Mouse (Mus musculus) thymus, postnatal 14 days (tissue): ENCODE measurements around the gene 2310011J03Rik.

Experiments used
- DNase-seq: peaks from one replicate; pipeline ENCODE4 v3.0.0; 2021

2310011J03Rik gene

GRCm38 (mm10) chr10:80314494-80315001 lies 5.8 kb downstream of the 2310011J03Rik start:
- no peak for DNase-seq

GRCm38 (mm10) chr10:80313627-80314201 lies 6.6 kb downstream of the 2310011J03Rik start:
- DNase-seq = no peak

GRCm38 (mm10) chr10:80312586-80313504 lies 7.5 kb downstream of the 2310011J03Rik start:
- DNase-seq = no peak

- DNase-seq = no peak
Measured at GRCm38 (mm10) chr10:80311560-80311959, 8.8 kb downstream of the 2310011J03Rik start.

- peak; percentile 52 for DNase-seq
Measured at GRCm38 (mm10) chr10:80304862-80305261, 15.5 kb downstream of the 2310011J03Rik start.

- DNase-seq = no peak
Measured at GRCm38 (mm10) chr10:80304458-80304857, 15.9 kb downstream of the 2310011J03Rik start.

- no peak for DNase-seq
Measured at GRCm38 (mm10) chr10:80302471-80302881, 17.9 kb downstream of the 2310011J03Rik start.

GRCm38 (mm10) chr10:80302082-80302355 lies 18.3 kb downstream of the 2310011J03Rik start:
- no peak for DNase-seq

- no peak for DNase-seq
Measured at GRCm38 (mm10) chr10:80301256-80302081, 18.9 kb downstream of the 2310011J03Rik start.

GRCm38 (mm10) chr10:80300672-80301181 lies 19.6 kb downstream of the 2310011J03Rik start:
- DNase-seq = no peak

- no peak for DNase-seq
Measured at GRCm38 (mm10) chr10:80299824-80300223, 20.5 kb downstream of the 2310011J03Rik start.

GRCm38 (mm10) chr10:80299301-80299700 lies 21.0 kb downstream of the 2310011J03Rik start:
- no peak for DNase-seq

GRCm38 (mm10) chr10:80298571-80299281 lies 21.6 kb downstream of the 2310011J03Rik start:
- no peak for DNase-seq

GRCm38 (mm10) chr10:80297526-80298133 lies 22.7 kb downstream of the 2310011J03Rik start:
- no peak for DNase-seq

- no peak for DNase-seq
Measured at GRCm38 (mm10) chr10:80296824-80297223, 23.5 kb downstream of the 2310011J03Rik start.

GRCm38 (mm10) chr10:80295618-80296425 lies 24.5 kb downstream of the 2310011J03Rik start, which contains the start of gene Apc2:
TSS of gene Apc2 (plus strand) at chr10:80295977.
- peak; percentile 65 for DNase-seq

- DNase-seq = no peak
Measured at GRCm38 (mm10) chr10:80294788-80295303, 25.5 kb downstream of the 2310011J03Rik start.

GRCm38 (mm10) chr10:80294311-80294710 lies 26.0 kb downstream of the 2310011J03Rik start:
- no peak for DNase-seq

GRCm38 (mm10) chr10:80293325-80293724 lies 27.0 kb downstream of the 2310011J03Rik start:
- no peak for DNase-seq
